Mouse (Mus musculus) G1E (cell line): Measurements from ENCODE around the gene Wdfy2.

Source experiments
- CTCF ChIP-seq: IDR thresholded peaks from 2 replicates; pipeline ENCODE4 v1.5.1; 2012; ENCODE audit warnings: low read depth, low read length, inconsistent platforms, mixed read lengths
- GATA1 ChIP-seq: IDR thresholded peaks from 2 replicates; pipeline ENCODE4 v1.6.1; 2012; ENCODE audit warnings: borderline replicate concordance, low read length, inconsistent platforms, mixed read lengths
- TAL1 ChIP-seq: conservative IDR thresholded peaks from 2 replicates; pipeline ENCODE4 v1.6.1; 2012; ENCODE audit warnings: low read depth, low read length, inconsistent platforms, mixed read lengths

DNA sequence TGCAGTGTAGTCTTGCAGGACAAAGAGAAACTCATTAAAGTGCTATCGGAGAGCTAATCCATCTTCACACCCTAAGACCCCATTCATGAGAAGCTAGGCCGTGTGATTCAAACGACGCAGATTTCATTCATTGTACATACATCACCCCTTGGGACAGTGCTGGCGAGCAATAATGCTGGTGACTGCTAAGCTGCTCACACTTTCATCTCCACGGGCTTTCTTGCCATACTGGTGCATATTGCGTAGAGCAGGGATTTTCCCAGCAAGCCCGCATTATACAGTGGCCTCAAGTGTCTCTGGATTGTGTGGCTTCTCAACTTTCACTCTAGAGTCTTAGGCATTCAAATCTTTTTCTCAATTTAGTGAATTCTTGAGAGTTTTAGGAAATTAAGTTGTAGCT lies 36.9 kb downstream of the Wdfy2 start:
- TF ChIP-seq CTCF (no peak), TAL1 (no peak), GATA1 (no peak)
